Mouse (Mus musculus) testis, adult 2 months (tissue): ENCODE data around the gene Rhbg.

ENCODE experiments used
- CTCF ChIP-seq: fragments of 200-500 bp; IDR thresholded peaks from 2 replicates; pipeline ENCODE4 v1.5.1; 2012; ENCODE audit warnings: low read depth, mild to moderate bottlenecking, inconsistent platforms, low read length, moderate library complexity; ENCODE audit not compliant: control insufficient read depth, insufficient read depth, insufficient replicate concordance
- POLR2A ChIP-seq: fragments of 200-500 bp; IDR thresholded peaks from 2 replicates; pipeline ENCODE4 v1.6.1; 2012; ENCODE audit warnings: low read depth, mild to moderate bottlenecking, inconsistent platforms, low read length, moderate library complexity; ENCODE audit not compliant: control insufficient read depth

DNA sequence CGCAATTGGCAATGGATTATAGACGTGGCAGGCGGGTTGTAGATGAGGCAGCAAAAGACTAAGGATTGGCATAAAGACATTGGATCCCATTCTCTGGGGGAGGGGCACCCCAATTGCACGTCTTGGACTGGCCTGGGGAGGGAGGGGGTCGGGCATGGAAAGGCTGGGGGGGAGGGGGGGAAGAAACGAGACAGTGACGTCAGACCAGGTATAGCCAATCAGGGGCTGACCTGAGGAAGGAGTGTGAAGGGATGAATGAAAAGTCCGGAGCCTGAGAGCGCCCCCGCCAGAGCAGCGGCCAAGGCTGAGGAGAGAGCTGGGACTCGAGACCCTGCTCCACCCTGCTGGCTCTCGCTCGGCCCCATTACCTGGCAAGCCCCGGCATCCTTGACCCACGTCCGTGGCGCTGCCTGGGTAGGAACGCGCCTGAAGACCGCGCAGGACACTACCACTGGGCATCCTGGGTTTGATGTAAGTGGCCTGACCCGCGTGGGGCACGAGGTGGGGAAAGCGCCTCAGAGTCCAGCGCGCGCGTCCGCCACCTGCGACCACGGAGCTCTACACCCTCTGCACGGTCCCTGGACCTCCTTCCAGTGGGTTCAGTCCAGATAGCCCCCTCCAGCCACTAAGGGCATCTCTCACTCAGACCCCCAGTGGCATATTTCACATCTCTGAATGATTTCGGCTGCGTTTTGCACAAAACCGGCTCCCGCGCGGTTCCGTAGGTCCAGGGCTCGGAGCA is 40.1 kb downstream of the Rhbg start:
- TF ChIP-seq POLR2A (no peak), CTCF (no peak)
